Mouse (Mus musculus) liver, adult 2 months (tissue): ENCODE results near the gene Olfm2. TPM values are rescaled to one million over a fixed set of nuclear protein-coding genes. Genes with fewer than 3 reads are reported as not detected.

Experiments
- DNase-seq: peaks from one replicate; pipeline ENCODE4 v3.0.0-alpha.2; 2011; ENCODE audit warnings: low read depth, low spot score; ENCODE audit errors: extremely low read depth
- H3K27ac ChIP-seq: fragments of 200-500 bp; replicated peaks from 2 replicates; pipeline ENCODE4 v1.5.1; 2012; ENCODE audit warnings: low read depth, mild to moderate bottlenecking, control low read depth, inconsistent platforms, low read length; ENCODE audit not compliant: insufficient read depth
- H3K27me3 ChIP-seq: fragments of 200-500 bp; 2 replicates; pipeline ENCODE4 v1.6.1; 2012; ENCODE audit warnings: mild to moderate bottlenecking, moderate library complexity, low read length, inconsistent platforms; ENCODE audit not compliant: control insufficient read depth, insufficient read depth
- H3K36me3 ChIP-seq: fragments of 200-500 bp; 2 replicates; pipeline ENCODE4 v1.6.1; 2012; ENCODE audit warnings: low read length, inconsistent platforms; ENCODE audit not compliant: control insufficient read depth, insufficient read depth
- H3K4me1 ChIP-seq: fragments of 200-500 bp; 2 replicates; pipeline ENCODE4 v1.6.1; 2011; ENCODE audit warnings: low read length; ENCODE audit not compliant: control insufficient read depth, insufficient read depth
- H3K4me3 ChIP-seq: fragments of 200-500 bp; 2 replicates; pipeline ENCODE4 v1.5.1; 2011; ENCODE audit warnings: low read depth, mild to moderate bottlenecking, control low read depth, low read length, moderate library complexity; ENCODE audit not compliant: insufficient read depth
- H3K79me2 ChIP-seq: fragments of 200-500 bp; 2 replicates; pipeline ENCODE4 v1.6.1; 2012; ENCODE audit warnings: inconsistent platforms, mild to moderate bottlenecking, low read length, moderate library complexity; ENCODE audit not compliant: control insufficient read depth, insufficient read depth
- H3K9ac ChIP-seq: fragments of 200-500 bp; 2 replicates; pipeline ENCODE4 v1.6.1; 2012; ENCODE audit warnings: low read depth, mild to moderate bottlenecking, control low read depth, inconsistent platforms, low read length
- CTCF ChIP-seq: fragments of 200-500 bp; IDR thresholded peaks from 2 replicates; pipeline ENCODE4 v1.5.1; 2011; ENCODE audit warnings: low read depth, low read length, control low read depth
- POLR2A ChIP-seq: fragments of 200-500 bp; IDR thresholded peaks from 2 replicates; pipeline ENCODE4 v1.6.1; 2011; ENCODE audit warnings: low read length, control low read depth; ENCODE audit not compliant: insufficient read depth; ENCODE audit errors: extremely low read depth
- WGBS: fragments of 180-500 bp; shearing (Covaris S2); methylation state at CpG from one replicate; pipeline ENCODE4 v1.1.7; 2018; 5-methylcytosine and 5-hydroxymethylcytosine counted together
- polyA plus RNA-seq: library from polyadenylated mRNA; depleted of rRNA; stranded (reverse); fragments of >200 nt; gene quantifications from 2 replicates; pipeline ENCODE4 v1.2.3, GENCODE M21; 2012
- total RNA-seq: library from RNA; depleted of rRNA; stranded (reverse); fragments of >200 nt; gene quantifications from 2 replicates; pipeline ENCODE4 v1.2.3, GENCODE M21; 2014

Gene Olfm2
- total and polyA plus RNA-seq, 2 experiments: 0.09 to 0.72 TPM

DNA sequence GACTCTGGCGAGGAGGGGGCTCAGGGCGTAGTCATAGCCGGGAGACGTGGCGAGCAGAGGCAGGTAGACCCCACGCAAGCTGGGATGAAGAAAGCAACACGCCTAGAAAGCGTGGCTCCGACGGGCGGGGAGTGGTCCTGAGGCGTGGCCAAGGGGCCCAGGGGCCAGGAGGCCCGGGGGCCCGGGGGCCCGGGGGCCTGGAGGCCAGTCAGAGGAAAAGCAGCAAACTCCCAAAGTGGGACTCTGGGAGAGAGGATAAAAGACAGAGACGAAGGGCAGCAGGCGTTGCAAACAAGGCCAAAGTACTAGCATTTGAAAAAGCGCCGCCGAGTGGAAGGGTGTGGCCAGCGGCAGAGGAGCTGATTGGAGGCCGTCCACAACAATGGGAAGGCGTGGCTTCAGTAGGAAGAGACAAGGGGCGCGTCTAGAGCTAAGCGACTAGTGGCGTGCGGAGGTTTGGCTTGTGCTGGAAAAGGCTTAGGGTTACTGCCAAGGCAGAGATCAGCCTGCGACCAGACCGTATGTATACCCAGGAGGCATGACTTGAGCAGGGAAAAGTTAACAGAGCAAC lies 103.2 kb downstream of the Olfm2 start:
- Histone ChIP-seq H3K36me3 (0 out of 2 replicates have a peak, but pooled peaks cover 1% of the 10 kb centered on the region), H3K9ac (peak overlapping the region; percentile 58), H3K27me3 (no peaks in the 10 kb centered on the region), H3K4me3 (peak overlapping the region; percentile 77), H3K27ac (peak overlapping the region; percentile 49), H3K4me1 (peaks cover 14% of the 10 kb centered on the region), H3K79me2 (peaks cover 11% of the 10 kb centered on the region)
- WGBS: 2% methylated on average over 30 of the region's 30 CpGs
- peak; percentile 77 for DNase-seq
- TF ChIP-seq POLR2A (0 out of 2 replicates have a peak, but pooled peaks have one; percentile 16), CTCF (0 out of 2 replicates have a peak, but pooled peaks have one; percentile 7)

DNA sequence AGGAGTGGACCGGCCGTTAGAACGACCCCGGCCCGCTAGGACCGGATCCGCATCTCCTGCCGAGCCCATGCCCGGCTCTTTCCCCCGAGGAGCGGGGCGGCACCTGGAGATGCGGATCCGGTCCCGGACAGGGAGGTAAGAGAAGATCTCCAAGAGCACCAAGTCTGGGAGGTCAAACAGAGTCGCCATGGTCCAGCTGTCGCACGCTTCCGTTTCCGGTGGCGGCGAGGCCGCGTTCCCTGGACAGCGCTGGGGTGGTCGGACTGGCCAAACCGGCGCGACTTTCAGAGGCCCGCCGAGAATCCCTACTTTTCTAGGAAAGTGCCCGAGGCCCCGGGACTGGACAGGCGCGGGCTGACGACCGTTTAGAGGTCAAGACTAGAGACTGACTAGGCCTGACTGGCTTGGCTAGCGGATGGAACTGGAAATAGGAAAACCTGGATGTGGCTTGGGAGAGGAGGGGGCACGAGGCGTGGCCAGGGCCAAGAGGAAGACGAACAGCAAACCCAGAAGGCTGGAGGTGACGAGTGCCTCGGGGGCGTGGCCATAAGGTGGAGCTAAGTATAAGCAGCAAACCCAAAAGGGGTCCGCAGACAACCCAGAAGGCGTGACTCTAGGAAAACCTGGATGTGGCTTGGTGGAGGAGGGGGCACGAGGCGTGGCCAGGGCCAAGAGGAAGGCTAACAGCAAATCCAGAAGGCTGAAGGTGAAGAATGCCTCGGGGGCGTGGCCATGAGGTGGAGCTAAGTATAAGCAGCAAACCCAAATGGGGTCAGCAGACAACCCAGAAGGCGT lies 103.9 kb downstream of the Olfm2 start, which contains the start of gene Ubl5:
Ubl5 (plus strand) TSS at position 778 of the 795 bp plus-strand sequence.
- H3K36me3 ChIP-seq: peaks cover 3% of the 10 kb centered on the region; the same call in 1 of the 2 replicates
- no peaks in the 10 kb centered on the region for H3K27me3 ChIP-seq
- 2% methylated on average over 51 of the region's 51 CpGs for WGBS
- peak within 1 kb of the TSS; percentile 49 for H3K27ac ChIP-seq
- H3K79me2 ChIP-seq: peaks cover 11% of the 10 kb centered on the region
- H3K4me1 ChIP-seq: peaks cover 14% of the 10 kb centered on the region
- DNase-seq: peak; percentile 42
- H3K9ac ChIP-seq: peak within 1 kb of the TSS; percentile 65
- H3K4me3 ChIP-seq: peak within 1 kb of the TSS; percentile 77
- TF ChIP-seq POLR2A: no peak
- no peak for TF ChIP-seq CTCF

DNA sequence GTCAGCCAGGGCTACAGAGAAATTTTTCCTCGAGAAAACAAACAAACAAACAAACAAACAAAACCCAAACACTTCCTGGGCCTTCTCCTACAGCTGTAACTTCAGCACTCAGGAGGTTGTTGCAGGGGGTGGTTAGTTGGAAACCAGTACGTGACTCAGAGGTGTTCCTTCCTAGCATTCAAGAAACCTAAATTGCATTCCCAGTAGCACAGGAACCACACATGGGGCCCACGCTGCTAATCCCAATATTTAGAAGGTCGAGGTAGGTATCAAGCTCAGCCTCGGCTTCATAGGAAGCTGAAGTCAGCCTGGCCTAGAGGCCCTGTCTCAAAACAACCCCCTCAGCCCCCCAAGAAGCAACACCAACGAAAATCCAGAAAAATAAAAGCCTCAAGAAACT lies 104.6 kb downstream of the Olfm2 start:
- Histone ChIP-seq H3K79me2 (peaks cover 11% of the 10 kb centered on the region), H3K4me3 (no peak overlapping the region), H3K27me3 (no peaks in the 10 kb centered on the region), H3K9ac (no peak overlapping the region), H3K27ac (no peak overlapping the region), H3K36me3 (peaks cover 4% of the 10 kb centered on the region; the same call in 1 of the 2 replicates), H3K4me1 (peaks cover 14% of the 10 kb centered on the region)
- TF ChIP-seq CTCF (no peak), POLR2A (no peak)
- 26% methylated on average over 6 of the region's 6 CpGs for WGBS
- DNase-seq: no peak

DNA sequence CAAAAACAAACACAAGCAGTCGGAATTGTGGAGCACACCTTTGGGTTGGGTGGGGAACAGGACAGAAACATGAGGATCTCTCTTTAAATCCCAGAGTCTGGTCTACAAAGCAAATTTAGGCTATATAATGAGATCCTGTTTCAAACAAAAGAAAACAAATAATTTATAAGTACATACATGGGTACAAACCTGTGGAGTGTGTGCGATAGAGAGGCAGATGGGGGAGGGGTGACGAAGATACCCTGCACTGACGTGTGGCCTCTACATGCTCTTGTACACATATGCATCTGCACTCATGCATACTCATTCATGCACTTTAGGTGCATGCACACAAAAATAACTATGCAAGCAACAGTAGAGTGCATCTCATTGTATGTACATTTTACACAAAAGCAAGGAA lies 106.7 kb downstream of the Olfm2 start:
- H3K9ac ChIP-seq: no peak overlapping the region
- no peak overlapping the region for H3K4me3 ChIP-seq
- no peaks in the 10 kb centered on the region for H3K27me3 ChIP-seq
- H3K4me1 ChIP-seq: peaks cover 11% of the 10 kb centered on the region
- no peak overlapping the region for H3K27ac ChIP-seq
- no peak for DNase-seq
- H3K79me2 ChIP-seq: peaks cover 11% of the 10 kb centered on the region
- H3K36me3 ChIP-seq: peaks cover 4% of the 10 kb centered on the region; the same call in 1 of the 2 replicates
- TF ChIP-seq CTCF (no peak), POLR2A (no peak)
- WGBS: 91% methylated on average over 4 of the region's 4 CpGs

DNA sequence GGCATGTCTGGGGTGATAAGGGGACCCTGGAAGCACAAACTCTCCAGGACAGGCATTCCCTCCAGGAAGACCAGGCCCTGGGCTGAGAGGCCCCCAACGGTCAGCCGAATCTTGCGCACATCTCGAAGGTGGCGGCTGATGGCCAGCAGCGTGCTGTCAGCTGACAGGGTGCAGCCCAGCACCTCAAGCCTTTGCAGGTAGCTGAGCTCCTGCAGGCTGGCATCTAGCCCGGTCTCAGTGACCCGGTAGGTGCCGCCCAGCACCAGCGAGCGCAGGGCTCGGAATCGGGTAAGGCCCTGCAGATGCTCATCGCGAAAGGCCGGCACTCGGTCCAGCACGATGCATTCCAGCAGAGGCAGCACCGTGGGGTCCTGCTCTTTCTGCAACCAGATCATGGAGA lies 107.6 kb downstream of the Olfm2 start:
- Histone ChIP-seq H3K27ac (no peak overlapping the region), H3K79me2 (peaks cover 11% of the 10 kb centered on the region), H3K9ac (no peak overlapping the region), H3K36me3 (peaks cover 4% of the 10 kb centered on the region; the same call in 1 of the 2 replicates), H3K4me3 (no peak overlapping the region), H3K4me1 (peaks cover 11% of the 10 kb centered on the region), H3K27me3 (no peaks in the 10 kb centered on the region)
- no peak for TF ChIP-seq CTCF
- TF ChIP-seq POLR2A: no peak
- 96% methylated on average over 19 of the region's 19 CpGs for WGBS
- no peak for DNase-seq
